Mouse (Mus musculus) heart, embryonic 16.5 days (tissue): ENCODE measurements around the gene Hs3st4. TPM values are rescaled to one million over a fixed set of nuclear protein-coding genes. Genes with fewer than 3 reads are reported as not detected.

ENCODE experiments used
- ATAC-seq: fragments of 200-750 bp; cut with Nextera tagmentation; replicated peaks from 2 replicates; pipeline ENCODE4 v1.8.0; 2017; ENCODE audit warnings: moderate number of reproducible peaks; ENCODE audit not compliant: insufficient read depth, low FRiP score; ENCODE audit errors: extremely low read depth
- H3K27ac ChIP-seq: fragments of 300-500 bp; sonication (generic); 2 replicates; pipeline ENCODE4 v1.5.1; 2014; ENCODE audit warnings: mild to moderate bottlenecking, low read length, control low read depth, moderate library complexity
- H3K27me3 ChIP-seq: fragments of 300-500 bp; sonication (generic); 2 replicates; pipeline ENCODE4 v1.6.1; 2014; ENCODE audit warnings: low read length, mixed read lengths; ENCODE audit not compliant: control insufficient read depth, insufficient read depth
- H3K36me3 ChIP-seq: fragments of 300-500 bp; sonication (generic); 2 replicates; pipeline ENCODE4 v1.6.1; 2014; ENCODE audit not compliant: control insufficient read depth, insufficient read depth
- H3K4me1 ChIP-seq: fragments of 300-500 bp; sonication (generic); 2 replicates; pipeline ENCODE4 v1.6.1; 2014; ENCODE audit warnings: low read length, mixed read lengths; ENCODE audit not compliant: control insufficient read depth, insufficient read depth
- H3K4me2 ChIP-seq: fragments of 300-500 bp; sonication (generic); 2 replicates; pipeline ENCODE4 v1.6.1; 2014; ENCODE audit warnings: low read depth, mild to moderate bottlenecking, control low read depth, low read length
- H3K4me3 ChIP-seq: fragments of 300-500 bp; sonication (generic); 2 replicates; pipeline ENCODE4 v1.5.1; 2014; ENCODE audit warnings: mild to moderate bottlenecking, control low read depth, low read length
- H3K9ac ChIP-seq: fragments of 300-500 bp; sonication (generic); 2 replicates; pipeline ENCODE4 v1.6.1; 2014; ENCODE audit warnings: low read length, control low read depth
- H3K9me3 ChIP-seq: fragments of 300-500 bp; sonication (generic); replicated peaks from 2 replicates; pipeline ENCODE4 v1.6.1; 2016; ENCODE audit warnings: low read length; ENCODE audit not compliant: control insufficient read depth
- WGBS: fragments of 180-500 bp; shearing (Covaris S2); extraction: QIAGEN DNeasy Blood & Tissue Kit; methylation state at CpG from one replicate; pipeline ENCODE4 v1.1.7; 2014; 5-methylcytosine and 5-hydroxymethylcytosine counted together
- polyA plus RNA-seq: library from polyadenylated mRNA; unstranded; fragments of >200 nt; fragmentation: Nextera tagmentation; extraction: Ambion mirVana; gene quantifications from 2 replicates; pipeline ENCODE4 v1.2.1, GENCODE M21; 2015

Gene Hs3st4
- polyA plus RNA-seq, 1 experiment from 2014 or later, result 0.53 TPM

DNA sequence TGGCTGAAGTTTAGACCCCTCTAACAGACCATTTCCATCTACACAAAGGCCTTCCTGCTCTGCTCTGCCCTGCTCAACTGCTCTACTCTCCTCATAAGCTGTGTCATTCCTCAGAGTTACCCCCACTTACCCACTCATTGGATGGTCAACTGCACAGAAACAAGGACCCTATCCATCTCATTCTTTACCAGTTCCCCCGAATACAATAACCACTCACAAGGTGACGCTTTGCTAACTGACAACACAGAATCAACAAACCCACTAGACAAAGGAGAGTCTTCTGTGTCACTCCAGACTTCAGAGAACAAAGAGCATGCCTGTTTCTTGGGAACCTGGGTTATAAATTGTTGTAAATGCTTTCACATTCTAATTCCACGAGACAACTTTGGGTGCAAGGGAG lies 9.5 kb downstream of the Hs3st4 start:
- 72% methylated on average over 3 of the region's 3 CpGs for WGBS

DNA sequence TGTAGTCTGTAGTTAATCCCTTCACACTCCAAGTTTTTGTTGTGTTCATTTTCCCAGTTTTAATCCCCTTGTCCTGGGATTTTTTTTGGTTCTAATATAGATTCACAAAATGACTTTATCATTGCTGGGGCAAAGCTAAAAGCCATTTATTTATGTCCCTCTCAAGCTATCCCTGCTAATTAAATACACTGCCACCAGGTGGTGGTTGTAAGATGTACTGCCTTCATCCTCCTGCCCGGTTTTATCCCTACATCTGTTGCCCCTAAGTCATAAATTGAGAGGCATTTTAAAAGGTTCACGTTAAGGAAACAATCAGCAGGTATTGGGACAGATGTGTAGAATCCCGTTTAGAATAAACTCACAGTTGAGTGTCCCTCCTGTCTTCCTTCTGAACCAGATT lies 14.6 kb downstream of the Hs3st4 start:
- Histone ChIP-seq H3K4me3 (no peak overlapping the region), H3K9ac (no peak overlapping the region), H3K27me3 (no peaks in the 10 kb centered on the region), H3K36me3 (no peaks in the 10 kb centered on the region), H3K4me1 (no peaks in the 10 kb centered on the region), H3K4me2 (no peak overlapping the region), H3K27ac (no peak overlapping the region), H3K9me3 (no peaks in the 10 kb centered on the region)
- WGBS, result 35% methylated on average over 3 of the region's 3 CpGs
- ATAC-seq, result no peak

More for the DNA sequence above, 9.5 kb downstream of the Hs3st4 start:
- Histone ChIP-seq H3K9me3 (no peaks in the 10 kb centered on the region), H3K27me3 (peaks cover 2% of the 10 kb centered on the region; the same call in 1 of the 2 replicates), H3K36me3 (no peaks in the 10 kb centered on the region), H3K27ac (no peak overlapping the region), H3K4me2 (no peak overlapping the region), H3K9ac (no peak overlapping the region), H3K4me3 (no peak overlapping the region), H3K4me1 (no peaks in the 10 kb centered on the region)
- ATAC-seq, result no peak

DNA sequence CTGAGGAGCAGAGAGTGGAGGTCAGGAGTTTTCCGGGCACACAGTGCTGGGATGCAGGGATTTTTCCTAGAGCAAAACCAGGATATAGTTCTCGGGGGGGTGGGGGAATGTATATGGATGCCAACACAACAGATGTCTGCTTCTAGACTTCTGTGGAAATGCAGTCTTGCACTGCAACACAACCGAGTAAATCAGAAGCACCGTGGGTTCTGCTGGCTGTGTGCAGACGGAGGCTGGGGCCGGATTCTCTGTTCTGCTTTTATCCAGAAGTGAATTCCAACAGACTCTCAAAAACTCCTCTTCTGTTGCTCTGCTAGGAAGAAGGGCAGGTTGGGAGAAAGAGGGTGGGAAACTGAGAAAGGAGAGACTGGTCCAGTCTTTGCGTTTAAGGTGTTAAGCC lies 15.9 kb downstream of the Hs3st4 start:
- H3K4me2 ChIP-seq, result no peak overlapping the region
- WGBS, result 52% methylated on average over 7 of the region's 7 CpGs
- no peak overlapping the region for H3K27ac ChIP-seq
- H3K4me1 ChIP-seq, result no peaks in the 10 kb centered on the region
- H3K36me3 ChIP-seq, result no peaks in the 10 kb centered on the region
- no peaks in the 10 kb centered on the region for H3K9me3 ChIP-seq
- ATAC-seq, result no peak
- no peaks in the 10 kb centered on the region for H3K27me3 ChIP-seq
- H3K4me3 ChIP-seq, result no peak overlapping the region
- H3K9ac ChIP-seq, result no peak overlapping the region

DNA sequence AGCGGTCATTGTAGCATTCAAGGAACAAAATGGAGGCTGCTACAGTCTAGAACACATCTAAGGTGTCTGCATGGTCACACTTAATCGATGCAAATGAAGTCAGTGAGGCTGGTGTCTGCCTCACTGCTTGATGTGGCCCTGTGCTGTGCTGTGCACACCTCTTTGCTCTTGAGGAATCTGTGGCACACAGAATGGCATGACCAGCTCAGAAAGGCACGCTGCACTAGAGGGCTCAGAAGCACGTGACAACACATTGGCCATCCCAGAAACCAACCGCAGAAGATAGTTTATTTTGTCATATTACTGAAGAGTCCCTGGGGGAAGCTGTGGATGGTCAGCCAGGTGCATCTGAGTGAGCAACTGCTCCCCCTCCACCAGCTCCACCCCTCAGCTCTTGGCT lies 44.2 kb downstream of the Hs3st4 start:
- Histone ChIP-seq H3K27me3 (no peaks in the 10 kb centered on the region), H3K4me2 (no peak overlapping the region), H3K4me1 (no peaks in the 10 kb centered on the region), H3K9me3 (peaks cover 2% of the 10 kb centered on the region; the same call in 1 of the 2 replicates), H3K27ac (no peak overlapping the region), H3K36me3 (no peaks in the 10 kb centered on the region), H3K4me3 (no peak overlapping the region), H3K9ac (no peak overlapping the region)
- ATAC-seq, result no peak
- 82% methylated on average over 5 of the region's 5 CpGs for WGBS

DNA sequence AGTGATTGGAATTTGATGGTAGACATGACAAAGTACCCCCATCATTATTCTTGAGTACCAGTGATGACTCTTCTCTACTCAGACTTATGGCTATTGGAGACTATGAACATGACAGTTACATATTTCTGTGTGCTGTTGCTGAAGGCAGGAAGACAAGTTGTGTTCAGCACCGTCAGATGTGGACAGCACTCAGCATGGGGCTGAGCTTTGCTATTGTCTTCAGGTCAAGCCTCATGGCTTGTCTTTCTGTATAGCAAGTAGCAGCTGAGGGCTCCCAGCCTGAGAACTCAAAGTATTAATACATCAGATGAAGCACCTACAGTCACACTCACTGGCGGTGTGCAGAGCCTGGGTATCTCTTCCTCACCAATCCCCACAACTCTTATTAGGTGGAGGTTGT lies 49.6 kb downstream of the Hs3st4 start:
- H3K4me2 ChIP-seq, result no peak overlapping the region
- H3K27ac ChIP-seq, result no peak overlapping the region
- no peaks in the 10 kb centered on the region for H3K4me1 ChIP-seq
- WGBS, result 50% methylated on average over 2 of the region's 2 CpGs
- no peak for ATAC-seq
- no peak overlapping the region for H3K9ac ChIP-seq
- peaks cover 2% of the 10 kb centered on the region; the same call in 1 of the 2 replicates for H3K9me3 ChIP-seq
- no peak overlapping the region for H3K4me3 ChIP-seq
- no peaks in the 10 kb centered on the region for H3K27me3 ChIP-seq
- no peaks in the 10 kb centered on the region for H3K36me3 ChIP-seq

DNA sequence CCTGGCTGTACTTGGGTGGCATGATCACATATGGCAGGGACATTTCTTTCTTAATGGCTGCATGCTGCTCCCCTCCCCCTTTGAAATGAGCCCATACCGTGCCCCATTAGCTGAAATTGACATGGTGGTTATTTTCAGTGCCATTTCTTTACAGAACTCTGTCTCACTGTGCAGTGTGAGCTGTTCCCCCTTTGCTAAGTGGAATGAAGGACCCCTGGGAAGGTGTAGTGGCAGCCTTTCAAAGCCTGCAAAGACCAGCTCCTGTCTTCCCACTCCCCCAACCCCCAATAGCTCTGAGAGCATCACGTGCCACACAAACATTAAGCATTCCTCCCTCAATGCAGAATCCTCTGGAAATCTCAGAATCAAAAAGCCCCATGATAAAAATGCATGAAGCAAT lies 50.7 kb downstream of the Hs3st4 start:
- Histone ChIP-seq H3K4me2 (no peak overlapping the region), H3K36me3 (no peaks in the 10 kb centered on the region), H3K27ac (no peak overlapping the region), H3K4me3 (no peak overlapping the region), H3K4me1 (no peaks in the 10 kb centered on the region), H3K9me3 (peaks cover 2% of the 10 kb centered on the region; the same call in 1 of the 2 replicates), H3K9ac (no peak overlapping the region), H3K27me3 (no peaks in the 10 kb centered on the region)
- no peak for ATAC-seq
- WGBS, result 58% methylated on average over 2 of the region's 2 CpGs

DNA sequence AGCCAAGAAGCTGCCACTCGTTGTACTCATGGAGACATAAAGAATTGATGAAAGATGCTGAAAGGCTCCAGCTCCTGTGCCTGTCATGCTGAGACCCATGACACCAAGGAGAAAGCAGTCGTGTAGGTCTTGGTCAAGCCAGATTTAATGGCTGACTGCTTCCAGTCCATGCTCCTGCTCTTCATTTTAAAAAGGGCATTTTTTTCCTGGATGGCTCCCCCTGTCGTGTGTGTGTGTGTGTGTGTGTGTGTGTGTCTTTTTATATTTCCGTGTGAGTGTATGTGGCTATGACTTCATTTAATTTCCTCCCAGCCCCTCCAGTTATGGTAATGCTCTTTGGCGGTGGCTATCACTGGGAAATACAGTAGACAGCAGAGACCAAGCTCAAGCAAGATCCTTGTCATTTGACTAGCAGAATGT lies 54.6 kb downstream of the Hs3st4 start:
- no peaks in the 10 kb centered on the region for H3K36me3 ChIP-seq
- no peaks in the 10 kb centered on the region for H3K4me1 ChIP-seq
- no peak overlapping the region for H3K4me2 ChIP-seq
- H3K9ac ChIP-seq, result no peak overlapping the region
- H3K9me3 ChIP-seq, result no peaks in the 10 kb centered on the region; the same call in 1 of the 2 replicates
- H3K4me3 ChIP-seq, result no peak overlapping the region
- 63% methylated on average over 5 of the region's 5 CpGs for WGBS
- no peak for ATAC-seq
- H3K27ac ChIP-seq, result no peak overlapping the region
- H3K27me3 ChIP-seq, result no peaks in the 10 kb centered on the region

DNA sequence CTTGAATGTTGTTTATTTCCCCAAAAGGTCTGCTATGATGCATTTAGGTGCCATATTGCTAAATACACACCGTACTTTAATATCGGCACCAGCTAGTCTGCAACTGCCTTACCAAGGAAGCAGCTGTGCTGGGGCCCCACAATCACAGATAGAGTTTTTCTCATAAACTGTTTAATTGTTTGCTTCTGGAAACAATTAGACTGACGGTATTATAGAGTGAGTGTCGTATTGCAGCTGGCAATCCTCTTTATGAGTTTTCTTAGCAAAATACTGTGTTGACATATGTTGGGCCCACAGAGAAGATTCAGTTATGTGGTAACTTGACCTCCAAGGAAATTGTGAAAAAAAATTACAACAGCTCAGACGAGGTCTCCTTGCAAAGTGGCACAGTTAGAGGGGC lies 56.5 kb downstream of the Hs3st4 start:
- Histone ChIP-seq H3K9me3 (no peaks in the 10 kb centered on the region; the same call in 1 of the 2 replicates), H3K4me3 (no peak overlapping the region), H3K4me1 (no peaks in the 10 kb centered on the region), H3K27me3 (no peaks in the 10 kb centered on the region), H3K4me2 (no peak overlapping the region), H3K36me3 (no peaks in the 10 kb centered on the region), H3K9ac (no peak overlapping the region), H3K27ac (no peak overlapping the region)
- WGBS, result 74% methylated on average over 5 of the region's 5 CpGs
- no peak for ATAC-seq

DNA sequence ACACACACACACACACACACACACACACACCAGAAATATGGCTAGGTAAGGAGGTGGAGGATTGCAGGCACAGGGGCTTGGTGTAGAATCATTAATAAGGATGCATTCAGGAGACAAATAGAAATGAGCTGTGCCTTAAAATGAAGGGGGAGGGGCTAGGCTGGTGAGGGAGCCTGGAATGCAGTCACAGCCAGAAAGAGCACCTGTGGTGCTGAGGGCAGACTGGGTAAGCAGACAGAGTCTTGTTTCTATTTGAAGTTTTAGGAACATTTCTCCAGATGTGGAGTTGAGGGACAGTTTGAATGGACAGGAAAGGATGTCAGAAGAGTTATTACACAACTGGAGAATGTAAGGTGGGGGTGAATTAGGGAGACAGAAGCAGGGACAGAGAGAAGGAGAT lies 64.7 kb downstream of the Hs3st4 start:
- no peaks in the 10 kb centered on the region for H3K4me1 ChIP-seq
- no peaks in the 10 kb centered on the region for H3K27me3 ChIP-seq
- H3K9ac ChIP-seq, result no peak overlapping the region
- no peaks in the 10 kb centered on the region for H3K9me3 ChIP-seq
- H3K4me3 ChIP-seq, result no peak overlapping the region
- no peaks in the 10 kb centered on the region for H3K36me3 ChIP-seq
- no peak overlapping the region for H3K4me2 ChIP-seq
- ATAC-seq, result no peak
- no peak overlapping the region for H3K27ac ChIP-seq

DNA sequence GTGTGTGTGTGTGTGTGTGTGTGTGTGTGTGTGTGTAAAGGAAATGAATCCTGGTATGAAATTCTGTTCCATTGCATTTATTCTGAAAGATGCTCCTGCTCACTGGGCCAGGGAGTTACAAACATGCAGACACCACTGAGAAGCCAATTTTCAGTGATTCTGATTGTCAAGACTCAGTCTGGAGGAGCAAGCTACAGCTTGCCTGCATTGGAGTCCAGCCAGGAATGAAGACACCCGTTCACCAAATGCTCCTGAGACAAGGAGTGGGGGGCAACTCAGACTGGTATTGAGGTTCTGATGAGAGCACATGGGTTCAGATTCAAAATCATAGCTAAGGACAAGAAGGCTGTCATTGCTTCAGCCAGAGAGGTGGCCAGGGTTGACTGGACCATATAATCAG lies 66.3 kb downstream of the Hs3st4 start:
- H3K9me3 ChIP-seq, result no peaks in the 10 kb centered on the region
- H3K4me3 ChIP-seq, result no peak overlapping the region
- no peak overlapping the region for H3K9ac ChIP-seq
- H3K27ac ChIP-seq, result no peak overlapping the region
- 38% methylated on average over 1 of the region's 1 CpGs for WGBS
- no peaks in the 10 kb centered on the region for H3K27me3 ChIP-seq
- no peaks in the 10 kb centered on the region for H3K36me3 ChIP-seq
- no peaks in the 10 kb centered on the region for H3K4me1 ChIP-seq
- ATAC-seq, result no peak
- no peak overlapping the region for H3K4me2 ChIP-seq
